Mouse (Mus musculus): Measurements from ENCODE around the gene Olfr1162.
"Not testable (repeated sequence)": the region's sequence is repeated elsewhere in the genome, so short reads cannot be mapped to it uniquely, and the experiment has no call there.

The Olfr1162 gene

GRCm38 (mm10) chr2:88051029-88051428 lies at the start of gene Olfr1162:
Olfr1162 (minus strand) TSS chr2:88051129.
- no peak for ATAC-seq (ENCODE audit: low TSS enrichment)

- no peak for ATAC-seq (ENCODE audit: low TSS enrichment)
Measured at GRCm38 (mm10) chr2:88093866-88094265, 42.9 kb upstream of the Olfr1162 start, which contains the start of gene Olfr1164. Olfr1164 (minus strand) TSS chr2:88093966.

- no peak for ATAC-seq (ENCODE audit: low TSS enrichment)
Measured at GRCm38 (mm10) chr2:88071730-88072129, 20.8 kb upstream of the Olfr1162 start, which contains the start of gene Olfr1163. Olfr1163 (minus strand) TSS chr2:88071830.

- ATAC-seq (ENCODE audit: low TSS enrichment): no peak
Measured at GRCm38 (mm10) chr2:88063587-88063986, 12.7 kb upstream of the Olfr1162 start.

GRCm38 (mm10) chr2:88037599-88037998 lies 13.3 kb downstream of the Olfr1162 start, which contains the start of gene Olfr73:
Olfr73 (minus strand) TSS chr2:88037699.
- no peak for ATAC-seq (ENCODE audit: low TSS enrichment)

GRCm38 (mm10) chr2:88022474-88022873 lies 28.5 kb downstream of the Olfr1162 start, which contains the start of gene Olfr1161:
Olfr1161 (plus strand) TSS chr2:88022774.
- ATAC-seq (ENCODE audit: low TSS enrichment): not testable (repeated sequence)

- no peak for ATAC-seq (ENCODE audit: low TSS enrichment)
Measured at GRCm38 (mm10) chr2:88007515-88008318, 43.2 kb downstream of the Olfr1162 start, which contains the start of gene Olfr1160. Olfr1160 (minus strand) TSS chr2:88008268.
